Mouse (Mus musculus): Measurements from ENCODE around the gene Pdcd5. TPM values are rescaled to one million over a fixed set of nuclear protein-coding genes. Genes with fewer than 3 reads are reported as not detected.
A peak's percentile ranks its signal among the peaks of the same experiment; 100 is the strongest.

Pdcd5 gene
- polyA plus RNA-seq, 1 experiment from 2014 or later, result 300 TPM

- WGBS, result 47% methylated on average over 16 of the region's 16 CpGs
- peaks cover 31% of the 10 kb centered on the region for H3K4me1 ChIP-seq (replicated peaks)
- H3K9me3 ChIP-seq, result peaks cover 5% of the 10 kb centered on the region; the same call in 1 of the 2 replicates
- no peak for DNase-seq (ENCODE audit: low spot score)
- no peaks in the 10 kb centered on the region for H3K36me3 ChIP-seq
- no peak overlapping the region for H3K4me3 ChIP-seq
- peak overlapping the region; percentile 37; the same call in 1 of the 2 replicates for H3K27ac ChIP-seq
- H3K27me3 ChIP-seq (ENCODE audit: insufficient read depth, poor library complexity, severe bottlenecking), result no peaks in the 10 kb centered on the region
These were observed 16.6 kb upstream of the Pdcd5 start for GRCm38 (mm10) chr7:35663790-35664376.

GRCm38 (mm10) chr7:35659173-35659572, 11.9 kb upstream of the Pdcd5 start:
- 58% methylated on average over 3 of the region's 3 CpGs for WGBS
- no peak overlapping the region for H3K4me3 ChIP-seq
- H3K36me3 ChIP-seq, result no peaks in the 10 kb centered on the region
- H3K27me3 ChIP-seq (ENCODE audit: insufficient read depth, poor library complexity, severe bottlenecking), result no peaks in the 10 kb centered on the region
- peak; percentile 29 for DNase-seq (ENCODE audit: low spot score)
- H3K9me3 ChIP-seq, result peaks cover 5% of the 10 kb centered on the region; the same call in 1 of the 2 replicates
- H3K4me1 ChIP-seq (replicated peaks), result peaks cover 20% of the 10 kb centered on the region
- H3K27ac ChIP-seq, result no peak overlapping the region

GRCm38 (mm10) chr7:35657829-35658228, 10.5 kb upstream of the Pdcd5 start:
- H3K27me3 ChIP-seq (ENCODE audit: insufficient read depth, poor library complexity, severe bottlenecking), result no peaks in the 10 kb centered on the region
- H3K36me3 ChIP-seq, result no peaks in the 10 kb centered on the region
- DNase-seq (ENCODE audit: low spot score), result no peak
- 35% methylated on average over 6 of the region's 6 CpGs for WGBS
- H3K4me3 ChIP-seq, result no peak overlapping the region
- no peak overlapping the region for H3K27ac ChIP-seq
- H3K4me1 ChIP-seq (replicated peaks), result peaks cover 9% of the 10 kb centered on the region
- peaks cover 5% of the 10 kb centered on the region; the same call in 1 of the 2 replicates for H3K9me3 ChIP-seq

- H3K27me3 ChIP-seq (ENCODE audit: insufficient read depth, poor library complexity, severe bottlenecking), result no peaks in the 10 kb centered on the region
- DNase-seq (ENCODE audit: low spot score), result no peak
- no peaks in the 10 kb centered on the region for H3K36me3 ChIP-seq
- no peaks in the 10 kb centered on the region for H3K9me3 ChIP-seq
- peaks cover 5% of the 10 kb centered on the region for H3K4me1 ChIP-seq (replicated peaks)
- H3K27ac ChIP-seq, result no peak overlapping the region
- no peak overlapping the region for H3K4me3 ChIP-seq
- 85% methylated on average over 10 of the region's 10 CpGs for WGBS
These were observed 4.4 kb upstream of the Pdcd5 start for GRCm38 (mm10) chr7:35651583-35652270.

- 84% methylated on average over 11 of the region's 11 CpGs for WGBS
- no peak for DNase-seq (ENCODE audit: low spot score)
These were observed 3.5 kb upstream of the Pdcd5 start for GRCm38 (mm10) chr7:35650716-35651410.

GRCm38 (mm10) chr7:35649071-35649470, 1.8 kb upstream of the Pdcd5 start:
- Histone ChIP-seq H3K36me3 (peaks cover 19% of the 10 kb centered on the region), H3K4me1 (replicated peaks) (peaks cover 9% of the 10 kb centered on the region), H3K9me3 (no peaks in the 10 kb centered on the region), H3K27me3 (ENCODE audit: insufficient read depth, poor library complexity, severe bottlenecking) (no peaks in the 10 kb centered on the region), H3K27ac (no peak overlapping the region), H3K4me3 (no peak overlapping the region)
- 47% methylated on average over 3 of the region's 3 CpGs for WGBS
- peak; percentile 23 for DNase-seq (ENCODE audit: low spot score)

More at GRCm38 (mm10) chr7:35650716-35651410, 3.5 kb upstream of the Pdcd5 start:
- Histone ChIP-seq H3K27me3 (ENCODE audit: insufficient read depth, poor library complexity, severe bottlenecking) (no peaks in the 10 kb centered on the region), H3K36me3 (peaks cover under 1% of the 10 kb centered on the region; the same call in 1 of the 2 replicates), H3K27ac (no peak overlapping the region), H3K4me3 (no peak overlapping the region), H3K4me1 (replicated peaks) (peaks cover 9% of the 10 kb centered on the region), H3K9me3 (no peaks in the 10 kb centered on the region)

GRCm38 (mm10) chr7:35648239-35649069, 1.1 kb upstream of the Pdcd5 start:
- DNase-seq (ENCODE audit: low spot score), result no peak
- Histone ChIP-seq H3K4me1 (replicated peaks) (peaks cover 9% of the 10 kb centered on the region), H3K27me3 (ENCODE audit: insufficient read depth, poor library complexity, severe bottlenecking) (no peaks in the 10 kb centered on the region), H3K36me3 (peaks cover 25% of the 10 kb centered on the region), H3K9me3 (no peaks in the 10 kb centered on the region), H3K4me3 (no peak overlapping the region), H3K27ac (no peak overlapping the region)
- WGBS, result 71% methylated on average over 9 of the region's 9 CpGs

GRCm38 (mm10) chr7:35646317-35647081, 822 bp downstream of the Pdcd5 start:
- H3K36me3 ChIP-seq, result peaks cover 44% of the 10 kb centered on the region
- WGBS, result 12% methylated on average over 34 of the region's 34 CpGs
- peak; percentile 44 for DNase-seq (ENCODE audit: low spot score)

GRCm38 (mm10) chr7:35640072-35640471, 7.2 kb downstream of the Pdcd5 start:
- Histone ChIP-seq H3K9me3 (no peaks in the 10 kb centered on the region), H3K4me3 (no peak overlapping the region), H3K36me3 (peaks cover 84% of the 10 kb centered on the region), H3K4me1 (replicated peaks) (no peaks in the 10 kb centered on the region), H3K27ac (no peak overlapping the region), H3K27me3 (ENCODE audit: insufficient read depth, poor library complexity, severe bottlenecking) (no peaks in the 10 kb centered on the region)
- WGBS, result 84% methylated on average over 6 of the region's 6 CpGs
- DNase-seq (ENCODE audit: low spot score), result no peak

More at GRCm38 (mm10) chr7:35646317-35647081, 822 bp downstream of the Pdcd5 start:
- Histone ChIP-seq H3K9me3 (no peaks in the 10 kb centered on the region), H3K4me1 (replicated peaks) (peaks cover 9% of the 10 kb centered on the region), H3K27me3 (ENCODE audit: insufficient read depth, poor library complexity, severe bottlenecking) (no peaks in the 10 kb centered on the region), H3K4me3 (peak overlapping the region; percentile 98), H3K27ac (peak overlapping the region; percentile 95)

- Histone ChIP-seq H3K27me3 (ENCODE audit: insufficient read depth, poor library complexity, severe bottlenecking) (no peaks in the 10 kb centered on the region), H3K9me3 (no peaks in the 10 kb centered on the region; the same call in 1 of the 2 replicates), H3K27ac (no peak overlapping the region), H3K4me1 (replicated peaks) (no peaks in the 10 kb centered on the region), H3K36me3 (peaks cover 79% of the 10 kb centered on the region), H3K4me3 (no peak overlapping the region)
- no peak for DNase-seq (ENCODE audit: low spot score)
- 94% methylated on average over 9 of the region's 9 CpGs for WGBS
These were observed 10.4 kb downstream of the Pdcd5 start for GRCm38 (mm10) chr7:35636874-35637273.

GRCm38 (mm10) chr7:35636229-35636628, 11.1 kb downstream of the Pdcd5 start:
- H3K36me3 ChIP-seq, result peaks cover 79% of the 10 kb centered on the region
- H3K4me3 ChIP-seq, result no peak overlapping the region
- no peaks in the 10 kb centered on the region; the same call in 1 of the 2 replicates for H3K9me3 ChIP-seq
- no peaks in the 10 kb centered on the region for H3K4me1 ChIP-seq (replicated peaks)
- no peaks in the 10 kb centered on the region for H3K27me3 ChIP-seq (ENCODE audit: insufficient read depth, poor library complexity, severe bottlenecking)
- H3K27ac ChIP-seq, result no peak overlapping the region
- WGBS, result 69% methylated on average over 6 of the region's 6 CpGs
- peak; percentile 24 for DNase-seq (ENCODE audit: low spot score)

- peak; percentile 40 for DNase-seq (ENCODE audit: low spot score)
- no peak overlapping the region for H3K27ac ChIP-seq
- no peaks in the 10 kb centered on the region for H3K27me3 ChIP-seq (ENCODE audit: insufficient read depth, poor library complexity, severe bottlenecking)
- H3K36me3 ChIP-seq, result peaks cover 93% of the 10 kb centered on the region
- no peak overlapping the region for H3K4me3 ChIP-seq
- WGBS, result 72% methylated on average over 5 of the region's 5 CpGs
- H3K4me1 ChIP-seq (replicated peaks), result no peaks in the 10 kb centered on the region
- H3K9me3 ChIP-seq, result 0 out of 2 replicates have a peak, but pooled peaks cover 4% of the 10 kb centered on the region
These were observed 18.8 kb downstream of the Pdcd5 start for GRCm38 (mm10) chr7:35628496-35628895.

Data from hindbrain, embryonic 10.5 days (tissue).